Mouse (Mus musculus) MN1 (cell line): ENCODE results near the gene Fbxl15.

Experiments used
- DNase-seq: peaks from one replicate; pipeline ENCODE4 v3.0.0-alpha.2; 2016; ENCODE audit warnings: low spot score

The Fbxl15 gene

GRCm38 (mm10) chr19:46328081-46329030, at the start of gene Fbxl15:
TSS of gene Fbxl15 (plus strand) at chr19:46328184.
- DNase-seq, result peak; percentile 90

GRCm38 (mm10) chr19:46282081-46282849, 45.7 kb upstream of the Fbxl15 start:
- no peak for DNase-seq

- peak; percentile 16 for DNase-seq
Observed at GRCm38 (mm10) chr19:46284686-46285085, 43.3 kb upstream of the Fbxl15 start.

- DNase-seq, result no peak
Observed at GRCm38 (mm10) chr19:46285631-46286030, 42.4 kb upstream of the Fbxl15 start.

- DNase-seq, result no peak
Observed at GRCm38 (mm10) chr19:46286047-46286446, 41.9 kb upstream of the Fbxl15 start.

GRCm38 (mm10) chr19:46286926-46287325, 41.1 kb upstream of the Fbxl15 start:
- no peak for DNase-seq

- DNase-seq, result no peak
Observed at GRCm38 (mm10) chr19:46287566-46287965, 40.4 kb upstream of the Fbxl15 start.

- DNase-seq, result no peak
Observed at GRCm38 (mm10) chr19:46290535-46291105, 37.4 kb upstream of the Fbxl15 start.

- DNase-seq, result no peak
Observed at GRCm38 (mm10) chr19:46296938-46297337, 31.0 kb upstream of the Fbxl15 start.

GRCm38 (mm10) chr19:46300294-46301045, 27.5 kb upstream of the Fbxl15 start:
- no peak for DNase-seq

GRCm38 (mm10) chr19:46302551-46302950, 25.4 kb upstream of the Fbxl15 start:
- DNase-seq, result no peak

GRCm38 (mm10) chr19:46303251-46304215, 24.5 kb upstream of the Fbxl15 start:
- no peak for DNase-seq

GRCm38 (mm10) chr19:46304216-46304841, 23.7 kb upstream of the Fbxl15 start, which contains the start of gene Nfkb2:
TSS of gene Nfkb2 (plus strand) at chr19:46304320.
- DNase-seq, result peak; percentile 79

- peak; percentile 38 for DNase-seq
Observed at GRCm38 (mm10) chr19:46304908-46305333, 23.1 kb upstream of the Fbxl15 start.

GRCm38 (mm10) chr19:46305432-46306267, 22.3 kb upstream of the Fbxl15 start:
- peak; percentile 77 for DNase-seq

GRCm38 (mm10) chr19:46306268-46306610, 21.7 kb upstream of the Fbxl15 start:
- DNase-seq, result no peak

- no peak for DNase-seq
Observed at GRCm38 (mm10) chr19:46306751-46307289, 21.2 kb upstream of the Fbxl15 start.

- DNase-seq, result no peak
Observed at GRCm38 (mm10) chr19:46307781-46308180, 20.2 kb upstream of the Fbxl15 start.

- no peak for DNase-seq
Observed at GRCm38 (mm10) chr19:46308303-46308702, 19.7 kb upstream of the Fbxl15 start.
